Mouse (Mus musculus): ENCODE measurements at regions not wholly inside any gene's neighbourhood (a gene's known extent, or its start where the extent isn't known, plus 50 kb on each side); places are given as distances from the start of the nearest gene placed in this dataset.

- Histone ChIP-seq H3K27ac (ENCODE audit: insufficient read depth, low read depth) (no peak overlapping the region), H3K4me3 (replicated peaks in 1 of 3; ENCODE audit: low read depth in 2 of 3, low read length in 2 of 3, poor library complexity in 1 of 3) (no peak overlapping the region), H3K4me1 (ENCODE audit: control insufficient read depth in 1 of 2, insufficient read depth in 2 of 2) (no peaks in the 10 kb centered on the region), H3K36me3 (replicated peaks in 1 of 2; ENCODE audit: control insufficient read depth in 1 of 2, insufficient read depth in 1 of 2, low read length in 1 of 2) (no peaks in the 10 kb centered on the region), H3K27me3 (replicated peaks) (no peaks in the 10 kb centered on the region), H3K9me3 (replicated peaks; ENCODE audit: low read length) (peaks cover 54% of the 10 kb centered on the region), H3K9ac (ENCODE audit: insufficient read depth, low read depth) (no peak overlapping the region), H3K79me2 (replicated peaks; ENCODE audit: control insufficient read depth, extremely low read depth, insufficient read depth, poor library complexity, severe bottlenecking) (no peaks in the 10 kb centered on the region), H3K4me2 (ENCODE audit: insufficient read depth, low read depth, poor library complexity, severe bottlenecking) (no peak overlapping the region)
- no peak for TF ChIP-seq E2F4 (IDR thresholded peaks at IDR 0.05; ENCODE audit: insufficient replicate concordance, low read depth, low read length)
- dilution Hi-C loops (cut with MboI; ENCODE audit: extremely low pct_ligation_motif_present, extremely low pct_unique_long_range_greater_than_20kb, low sequenced_read_pairs): no loop called here
- no peak for DNase-seq (ENCODE audit: extremely low read depth)
- in situ Hi-C loops (cut with MboI; ENCODE audit: low pct_ligation_motif_present, low pct_unique_long_range_greater_than_20kb, low sequenced_read_pairs): no loop called here
Observed at GRCm38 (mm10) chr3:119512596-119512995, 271.7 kb downstream of the Ptbp2 start.

- no peak overlapping the region for H3K4me2 ChIP-seq (ENCODE audit: insufficient read depth, low read depth, poor library complexity, severe bottlenecking)
- dilution Hi-C loops (cut with MboI; ENCODE audit: extremely low pct_ligation_motif_present, extremely low pct_unique_long_range_greater_than_20kb, low sequenced_read_pairs): no loop called here
- H3K27ac ChIP-seq (ENCODE audit: insufficient read depth, low read depth): no peak overlapping the region
- H3K4me1 ChIP-seq (ENCODE audit: control insufficient read depth in 1 of 2, insufficient read depth in 2 of 2): no peaks in the 10 kb centered on the region
- H3K9ac ChIP-seq (ENCODE audit: insufficient read depth, low read depth): no peak overlapping the region
- H3K36me3 ChIP-seq (replicated peaks in 1 of 2; ENCODE audit: control insufficient read depth in 1 of 2, insufficient read depth in 1 of 2, low read length in 1 of 2): no peaks in the 10 kb centered on the region
- no peaks in the 10 kb centered on the region for H3K27me3 ChIP-seq (replicated peaks)
- peaks cover 42% of the 10 kb centered on the region for H3K9me3 ChIP-seq (replicated peaks; ENCODE audit: low read length)
- TF ChIP-seq IRF4 (IDR thresholded peaks at IDR 0.05; ENCODE audit: low read depth, low read length): no peak
- no peak for TF ChIP-seq ZMIZ1 (IDR thresholded peaks at IDR 0.05; ENCODE audit: low read depth, low read length)
- no peak for TF ChIP-seq ETS1 (conservative IDR thresholded peaks at IDR 0.05; ENCODE audit: low read depth, low read length)
- no peak for TF ChIP-seq PAX5 (IDR thresholded peaks at IDR 0.05; ENCODE audit: low read length)
- TF ChIP-seq JUN (IDR thresholded peaks at IDR 0.05; ENCODE audit: insufficient read depth, low read depth, low read length): no peak
- TF ChIP-seq CHD2 (IDR thresholded peaks at IDR 0.05; ENCODE audit: low read length): no peak
- TF ChIP-seq TBP (conservative IDR thresholded peaks at IDR 0.05; ENCODE audit: low read depth, low read length): no peak
- no peak for TF ChIP-seq BHLHE40 (IDR thresholded peaks at IDR 0.05; ENCODE audit: low read depth, low read length)
- no peak for TF ChIP-seq NRF1 (IDR thresholded peaks at IDR 0.05; ENCODE audit: low read depth, low read length)
- no peak for TF ChIP-seq UBTF (IDR thresholded peaks at IDR 0.05; ENCODE audit: low read depth, low read length)
- TF ChIP-seq HCFC1 (IDR thresholded peaks at IDR 0.05; ENCODE audit: low read depth, low read length): no peak
- TF ChIP-seq RAD21 (IDR thresholded peaks at IDR 0.05; ENCODE audit: low read depth, low read length): no peak
- TF ChIP-seq ZC3H11A (IDR thresholded peaks at IDR 0.05; ENCODE audit: low read depth, low read length): no peak
- no peak for TF ChIP-seq JUND (conservative IDR thresholded peaks at IDR 0.05; ENCODE audit: low read depth, low read length)
- no peak for TF ChIP-seq MYC (IDR thresholded peaks at IDR 0.05; ENCODE audit: low read depth, low read length)
- no peak for TF ChIP-seq MAFK (IDR thresholded peaks at IDR 0.05; ENCODE audit: insufficient replicate concordance, low read length)
- in situ Hi-C loops (cut with MboI; ENCODE audit: low pct_ligation_motif_present, low pct_unique_long_range_greater_than_20kb, low sequenced_read_pairs): no loop called here
- no peaks in the 10 kb centered on the region for H3K79me2 ChIP-seq (replicated peaks; ENCODE audit: control insufficient read depth, extremely low read depth, insufficient read depth, poor library complexity, severe bottlenecking)
- DNase-seq (ENCODE audit: extremely low read depth): no peak
- no peak overlapping the region for H3K4me3 ChIP-seq (replicated peaks in 1 of 3; ENCODE audit: low read depth in 2 of 3, low read length in 2 of 3, poor library complexity in 1 of 3)
Observed at GRCm38 (mm10) chr3:119509132-119509531, 275.1 kb downstream of the Ptbp2 start.
